Mouse (Mus musculus) ES-CJ7 (cell line): ENCODE measurements around the gene Lztfl1.
A peak's percentile ranks its signal among the peaks of the same experiment; 100 is the strongest.
"Not testable (repeated sequence)": the region's sequence is repeated elsewhere in the genome, so short reads cannot be mapped to it uniquely, and the experiment has no call there.

Experiments
- DNase-seq: peaks from one replicate; pipeline ENCODE4 v3.0.0; 2011; ENCODE audit warnings: low read depth, low spot score

Lztfl1 gene

GRCm38 (mm10) chr9:123717186-123718008 lies at the start of gene Lztfl1:
TSS of gene Lztfl1 (minus strand) at chr9:123717697.
- DNase-seq, result peak; percentile 99

- DNase-seq, result no peak
Observed at GRCm38 (mm10) chr9:123766996-123767395, 49.5 kb upstream of the Lztfl1 start.

GRCm38 (mm10) chr9:123763771-123764170 lies 46.3 kb upstream of the Lztfl1 start:
- no peak for DNase-seq

- DNase-seq, result no peak
Observed at GRCm38 (mm10) chr9:123762886-123763285, 45.4 kb upstream of the Lztfl1 start.

- no peak for DNase-seq
Observed at GRCm38 (mm10) chr9:123760806-123761205, 43.3 kb upstream of the Lztfl1 start.

- DNase-seq, result no peak
Observed at GRCm38 (mm10) chr9:123758645-123759044, 41.1 kb upstream of the Lztfl1 start.

- no peak for DNase-seq
Observed at GRCm38 (mm10) chr9:123758156-123758555, 40.7 kb upstream of the Lztfl1 start.

- no peak for DNase-seq
Observed at GRCm38 (mm10) chr9:123757326-123757725, 39.8 kb upstream of the Lztfl1 start.

- no peak for DNase-seq
Observed at GRCm38 (mm10) chr9:123756752-123757151, 39.3 kb upstream of the Lztfl1 start.

GRCm38 (mm10) chr9:123754333-123754732 lies 36.8 kb upstream of the Lztfl1 start:
- DNase-seq, result no peak

GRCm38 (mm10) chr9:123749687-123750086 lies 32.2 kb upstream of the Lztfl1 start:
- DNase-seq, result not testable (repeated sequence)

- DNase-seq, result no peak
Observed at GRCm38 (mm10) chr9:123740799-123741198, 23.3 kb upstream of the Lztfl1 start.

- no peak for DNase-seq
Observed at GRCm38 (mm10) chr9:123734133-123734532, 16.6 kb upstream of the Lztfl1 start.

GRCm38 (mm10) chr9:123731271-123731670 lies 13.8 kb upstream of the Lztfl1 start:
- DNase-seq, result peak; percentile 88

GRCm38 (mm10) chr9:123722737-123723493 lies 5.4 kb upstream of the Lztfl1 start:
- no peak for DNase-seq

GRCm38 (mm10) chr9:123716301-123716700 lies 1.2 kb downstream of the Lztfl1 start:
- no peak for DNase-seq

- DNase-seq, result peak; percentile 23
Observed at GRCm38 (mm10) chr9:123713111-123713510, 4.4 kb downstream of the Lztfl1 start.

GRCm38 (mm10) chr9:123709226-123709625 lies 8.3 kb downstream of the Lztfl1 start:
- no peak for DNase-seq

GRCm38 (mm10) chr9:123701822-123702221 lies 15.7 kb downstream of the Lztfl1 start:
- no peak for DNase-seq

GRCm38 (mm10) chr9:123695634-123696302 lies 21.7 kb downstream of the Lztfl1 start:
- DNase-seq, result no peak

- DNase-seq, result no peak
Observed at GRCm38 (mm10) chr9:123688227-123688626, 29.3 kb downstream of the Lztfl1 start.

GRCm38 (mm10) chr9:123686206-123686605 lies 31.3 kb downstream of the Lztfl1 start:
- DNase-seq, result no peak
